Mouse (Mus musculus) brain, embryonic 18.5 days (tissue): Measurements from ENCODE around the gene Herc6.

ENCODE experiments used
- DNase-seq: peaks from one replicate; pipeline ENCODE4 v3.0.0-alpha.2; 2012; ENCODE audit warnings: low read depth, low spot score

The Herc6 gene

GRCm38 (mm10) chr6:57571587-57571986 is 9.2 kb upstream of the Herc6 start:
- no peak for DNase-seq

- DNase-seq: no peak
These were observed 795 bp downstream of the Herc6 start for GRCm38 (mm10) chr6:57581595-57581994.

GRCm38 (mm10) chr6:57582356-57582755 is 1.6 kb downstream of the Herc6 start:
- no peak for DNase-seq

GRCm38 (mm10) chr6:57605546-57606307 is 24.9 kb downstream of the Herc6 start:
- no peak for DNase-seq

DNA sequence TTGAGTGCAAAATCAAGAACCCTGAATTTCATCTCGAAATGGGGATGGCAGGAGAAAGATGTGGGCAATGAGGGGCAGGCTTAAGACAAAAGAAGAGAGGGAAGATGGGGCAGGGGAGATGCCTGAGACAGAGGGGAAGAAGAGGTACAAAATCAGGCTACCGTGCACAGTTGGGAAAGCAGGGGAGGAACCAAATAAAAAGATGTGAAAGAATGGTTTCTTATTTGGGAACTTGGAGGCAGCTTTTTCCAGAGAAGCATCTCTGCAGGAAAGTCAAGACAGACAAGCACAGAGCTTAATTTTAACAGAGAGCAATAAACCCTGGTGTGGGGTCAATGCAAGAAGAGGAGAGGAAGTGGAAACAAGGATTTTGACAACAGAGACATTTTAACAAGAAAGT is 27.2 kb downstream of the Herc6 start:
- DNase-seq: no peak

DNA sequence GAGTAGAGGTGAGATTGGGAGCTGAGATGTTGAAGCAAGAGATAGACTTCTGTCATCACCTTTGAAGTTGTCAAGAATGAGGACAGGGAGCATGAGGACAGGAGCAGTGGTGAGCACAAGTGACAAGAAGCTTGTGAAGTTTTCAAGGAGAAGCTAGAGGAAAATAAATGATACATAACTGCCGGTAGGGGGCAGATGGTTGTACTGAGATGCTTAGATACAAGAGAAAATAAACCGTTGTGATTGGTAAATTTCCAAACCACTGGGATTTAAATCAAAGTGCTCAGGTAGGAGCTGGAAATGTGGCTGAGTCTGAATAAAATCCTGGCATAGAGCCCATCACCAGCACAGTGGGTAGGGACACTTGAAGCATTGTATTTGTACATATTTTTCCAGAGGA is 28.8 kb downstream of the Herc6 start:
- no peak for DNase-seq

GRCm38 (mm10) chr6:57615788-57616187 is 35.0 kb downstream of the Herc6 start:
- no peak for DNase-seq

DNA sequence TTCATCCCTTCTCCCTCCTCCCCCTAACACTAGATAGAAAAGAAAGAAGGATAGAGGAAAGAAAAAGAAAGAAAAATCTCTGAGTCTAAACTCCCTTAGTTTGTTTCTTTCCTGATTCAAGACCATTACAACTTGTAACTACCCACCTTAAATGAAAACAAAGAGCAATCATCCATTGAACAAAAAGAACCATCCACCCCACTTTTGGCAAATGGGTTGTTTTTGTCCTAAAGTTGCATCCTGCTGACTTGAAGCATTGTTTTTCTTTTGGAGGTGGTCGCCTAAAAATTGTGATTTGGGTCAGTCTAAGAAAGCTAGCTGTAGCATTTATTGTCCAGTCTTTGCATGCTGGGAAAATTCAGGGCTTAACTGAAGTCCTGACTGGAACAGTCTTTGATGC is 58.7 kb downstream of the Herc6 start:
- DNase-seq: no peak

DNA sequence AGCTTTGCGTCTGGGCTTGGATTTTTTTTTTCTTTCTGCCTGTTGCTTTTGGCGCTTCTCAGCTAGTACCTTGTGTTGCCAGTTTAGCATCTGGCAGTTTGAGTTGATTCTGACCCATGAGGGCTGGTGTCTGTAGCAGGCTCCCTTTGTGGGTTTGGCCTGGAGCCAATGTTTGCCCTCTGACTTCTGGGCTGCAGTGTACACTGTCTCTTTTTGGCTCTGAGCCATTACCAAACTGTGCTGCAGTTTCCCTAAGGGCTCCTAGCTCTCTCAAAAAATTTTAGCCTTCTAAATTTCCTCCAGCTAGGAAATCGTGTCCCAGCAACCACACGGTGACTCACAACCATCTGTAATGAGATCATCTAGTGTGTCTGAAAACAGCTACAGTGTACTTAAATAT is 61.0 kb downstream of the Herc6 start:
- peak; percentile 14 for DNase-seq

GRCm38 (mm10) chr6:57647256-57647655 is 66.5 kb downstream of the Herc6 start:
- no peak for DNase-seq

GRCm38 (mm10) chr6:57661295-57661694 is 80.5 kb downstream of the Herc6 start:
- DNase-seq: no peak

- DNase-seq: no peak
These were observed 103.4 kb downstream of the Herc6 start for GRCm38 (mm10) chr6:57684156-57684555.

GRCm38 (mm10) chr6:57691467-57692261 is 110.9 kb downstream of the Herc6 start, which contains the start of gene Pyurf:
Gene Pyurf (minus strand): TSS chr6:57692078.
- DNase-seq: no peak

DNA sequence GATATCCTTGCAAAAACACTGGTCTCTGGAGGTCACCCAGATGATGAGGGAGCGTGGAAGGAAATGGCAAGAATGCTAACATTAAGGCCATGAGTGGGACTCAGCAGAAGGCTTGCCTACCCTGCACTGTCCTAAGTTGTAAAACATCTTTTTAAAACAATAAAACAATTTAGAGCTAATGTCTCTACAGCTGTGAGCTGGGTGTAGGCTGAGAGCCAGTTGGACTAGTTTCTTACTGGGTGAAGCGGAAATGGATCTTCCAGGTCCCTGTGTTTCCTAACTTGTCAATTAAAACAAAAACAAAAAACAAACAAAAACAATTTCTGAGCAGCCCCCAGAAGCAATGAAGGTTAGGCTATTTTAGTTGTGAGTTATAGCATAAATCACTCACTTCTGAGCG is 112.3 kb downstream of the Herc6 start:
- DNase-seq: no peak

- DNase-seq: no peak
These were observed 120.9 kb downstream of the Herc6 start for GRCm38 (mm10) chr6:57701686-57702085.

GRCm38 (mm10) chr6:57702376-57702742 is 121.6 kb downstream of the Herc6 start, which contains the start of gene Lancl2:
Gene Lancl2 (plus strand): TSS chr6:57702540.
- DNase-seq: no peak

DNA sequence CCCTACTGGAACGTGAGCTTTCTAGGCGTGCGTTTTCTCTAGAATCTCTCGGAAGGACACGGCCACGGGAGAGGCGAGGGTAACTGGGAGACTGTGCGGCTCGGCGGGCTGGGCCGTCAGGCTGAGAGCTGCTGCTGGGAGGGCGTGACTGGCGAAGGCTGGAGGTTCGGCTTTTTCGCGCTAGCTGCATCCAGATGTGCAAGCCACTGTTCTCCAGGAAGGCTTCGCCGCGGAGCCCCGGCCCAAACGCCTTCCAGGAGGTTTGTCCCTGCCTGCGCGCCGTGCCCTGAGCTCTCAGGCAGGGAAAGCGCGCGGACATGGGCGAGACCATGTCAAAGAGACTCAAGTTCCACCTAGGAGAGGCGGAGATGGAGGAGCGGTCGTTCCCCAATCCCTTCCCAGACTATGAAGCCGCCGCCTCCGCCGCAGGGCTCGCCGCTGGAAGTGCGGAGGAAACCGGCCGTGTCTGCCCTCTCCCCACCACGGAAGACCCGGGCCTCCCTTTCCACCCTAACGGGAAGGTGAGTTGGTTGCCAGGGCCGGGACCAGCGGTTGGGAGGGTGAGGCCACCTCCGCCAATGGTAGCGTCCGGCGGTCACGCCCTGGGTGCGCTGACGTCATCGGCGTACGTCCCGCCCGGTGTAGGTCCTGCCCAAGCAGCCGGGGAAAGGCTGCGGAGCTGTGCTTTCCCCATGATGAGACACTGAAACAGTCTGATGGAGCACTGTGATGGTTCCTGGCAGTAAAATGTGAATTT is 122.1 kb downstream of the Herc6 start:
- DNase-seq: peak; percentile 91

- no peak for DNase-seq
These were observed 122.9 kb downstream of the Herc6 start for GRCm38 (mm10) chr6:57703703-57704102.

- no peak for DNase-seq
These were observed 125.9 kb downstream of the Herc6 start for GRCm38 (mm10) chr6:57706721-57707120.

DNA sequence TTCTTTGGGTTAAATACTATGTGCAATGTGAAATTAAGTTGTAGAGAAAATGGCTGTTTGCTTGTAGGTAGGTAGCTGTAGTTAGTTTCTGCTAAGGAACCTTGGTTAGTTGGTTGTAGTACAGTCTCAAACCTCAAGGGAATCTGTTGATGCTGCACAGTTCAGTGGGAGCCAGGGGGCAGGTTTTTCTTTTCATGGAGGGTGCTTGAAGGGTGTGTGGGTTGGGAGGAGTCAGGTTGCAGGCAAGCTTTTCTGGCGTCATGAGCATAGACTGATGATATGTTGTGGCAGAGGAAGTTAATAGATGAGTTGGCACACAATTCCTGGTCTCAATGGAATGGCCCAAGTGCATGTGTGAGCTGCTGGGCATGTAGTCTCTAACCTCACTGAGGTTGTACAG is 130.9 kb downstream of the Herc6 start:
- no peak for DNase-seq
